Mouse (Mus musculus) intestine, embryonic 14.5 days (tissue): ENCODE measurements around the gene Sbds. TPM values are rescaled to one million over a fixed set of nuclear protein-coding genes. Genes with fewer than 3 reads are reported as not detected.
"Not testable (repeated sequence)": the region's sequence is repeated elsewhere in the genome, so short reads cannot be mapped to it uniquely, and the experiment has no call there.

Source experiments
- ATAC-seq: fragments of 200-750 bp; cut with Nextera tagmentation; replicated peaks from 2 replicates; pipeline ENCODE4 v1.8.0; 2017; ENCODE audit warnings: low read depth, moderate number of reproducible peaks, moderate TSS enrichment, moderate library complexity; ENCODE audit not compliant: low FRiP score, low TSS enrichment
- DNase-seq: peaks from one replicate; pipeline ENCODE4 v3.0.0-alpha.2; 2018; ENCODE audit warnings: low spot score
- H3K27ac ChIP-seq: fragments of 300-500 bp; sonication (generic); 2 replicates; pipeline ENCODE4 v1.5.1; 2014; ENCODE audit warnings: low read depth, mild to moderate bottlenecking, control low read depth
- H3K27me3 ChIP-seq: fragments of 300-500 bp; sonication (generic); replicated peaks from 2 replicates; pipeline ENCODE4 v1.6.1; 2014; ENCODE audit warnings: low read length, control low read depth; ENCODE audit not compliant: control insufficient read depth, insufficient read depth
- H3K36me3 ChIP-seq: fragments of 300-500 bp; sonication (generic); 2 replicates; pipeline ENCODE4 v1.6.1; 2014; ENCODE audit warnings: low read length, control low read depth; ENCODE audit not compliant: control insufficient read depth, insufficient read depth
- H3K4me1 ChIP-seq: fragments of 300-500 bp; sonication (generic); replicated peaks from 2 replicates; pipeline ENCODE4 v1.6.1; 2014; ENCODE audit warnings: low read length, control low read depth, mixed read lengths; ENCODE audit not compliant: control insufficient read depth, insufficient read depth
- H3K4me2 ChIP-seq: fragments of 300-500 bp; sonication (generic); 2 replicates; pipeline ENCODE4 v1.6.1; 2014; ENCODE audit warnings: low read length
- H3K4me3 ChIP-seq: fragments of 300-500 bp; sonication (generic); 2 replicates; pipeline ENCODE4 v1.5.1; 2014; ENCODE audit warnings: low read depth, low read length, control low read depth, mixed read lengths
- H3K9ac ChIP-seq: fragments of 300-500 bp; sonication (generic); 2 replicates; pipeline ENCODE4 v1.6.1; 2014; ENCODE audit warnings: mild to moderate bottlenecking, low read length
- H3K9me3 ChIP-seq: fragments of 300-500 bp; sonication (generic); 2 replicates; pipeline ENCODE4 v1.6.1; 2016; ENCODE audit warnings: low read length, control low read depth; ENCODE audit not compliant: control insufficient read depth
- WGBS: fragments of 180-500 bp; shearing (Covaris S2); extraction: QIAGEN DNeasy Blood & Tissue Kit; methylation state at CpG from one replicate; pipeline ENCODE4 v1.1.7; 2014; 5-methylcytosine and 5-hydroxymethylcytosine counted together
- polyA plus RNA-seq: library from polyadenylated mRNA; unstranded; fragments of >200 nt; fragmentation: Nextera tagmentation; extraction: Ambion mirVana; gene quantifications from 2 replicates; pipeline ENCODE4 v1.2.1, GENCODE M21; 2014

Sbds gene
- polyA plus RNA-seq, 1 experiment from 2014 or later: 60.3 TPM

DNA sequence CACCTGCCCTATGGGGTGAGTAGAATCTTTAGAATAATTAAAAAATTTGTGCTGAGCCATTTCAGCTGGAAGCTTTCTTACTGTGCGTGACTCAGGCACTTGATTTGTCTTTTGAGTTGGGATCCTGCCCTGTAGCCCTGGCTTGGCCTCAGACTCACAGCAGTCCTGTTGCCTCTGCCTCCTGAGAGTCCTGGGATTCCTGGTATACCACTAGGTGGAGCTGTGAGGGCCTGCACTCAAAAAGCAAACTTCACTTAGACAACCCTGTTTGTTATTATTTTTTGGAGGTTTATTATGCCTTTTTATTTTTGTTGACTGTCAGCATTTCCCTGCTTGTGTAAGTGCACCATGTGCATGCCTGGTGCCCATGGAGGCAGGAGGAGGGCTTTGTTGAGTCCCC, 12.0 kb upstream of the Sbds start:
- no peak overlapping the region for H3K27ac ChIP-seq
- no peak for DNase-seq
- H3K9me3 ChIP-seq: no peaks in the 10 kb centered on the region
- no peak overlapping the region for H3K4me2 ChIP-seq
- ATAC-seq: no peak
- no peaks in the 10 kb centered on the region for H3K27me3 ChIP-seq
- peaks cover 69% of the 10 kb centered on the region for H3K36me3 ChIP-seq
- no peaks in the 10 kb centered on the region for H3K4me1 ChIP-seq
- no peak overlapping the region for H3K9ac ChIP-seq
- 79% methylated on average over 1 of the region's 1 CpGs for WGBS
- no peak overlapping the region for H3K4me3 ChIP-seq

DNA sequence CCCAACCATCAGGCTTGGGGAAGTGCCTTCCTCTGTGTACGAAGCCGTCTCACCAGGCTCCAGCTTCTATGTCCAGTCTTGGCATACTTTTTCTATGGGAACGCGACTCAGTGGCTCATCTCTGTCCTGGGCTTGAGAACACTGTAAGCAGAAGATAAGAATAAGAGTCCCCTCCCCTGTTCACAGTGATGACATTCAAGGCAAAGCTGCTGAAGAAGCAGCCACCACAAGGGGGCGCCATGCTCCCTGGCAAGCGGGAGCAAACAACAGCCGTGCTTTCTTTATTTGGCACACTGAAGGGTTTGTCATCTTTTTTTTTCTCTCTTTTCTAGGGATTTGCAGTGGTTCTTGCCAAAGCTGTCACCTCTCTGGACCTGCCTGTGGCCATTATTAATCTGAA, 11.3 kb upstream of the Sbds start:
- Histone ChIP-seq H3K4me2 (no peak overlapping the region), H3K36me3 (peaks cover 67% of the 10 kb centered on the region), H3K4me3 (no peak overlapping the region), H3K9ac (no peak overlapping the region), H3K27ac (no peak overlapping the region), H3K9me3 (no peaks in the 10 kb centered on the region), H3K27me3 (no peaks in the 10 kb centered on the region), H3K4me1 (no peaks in the 10 kb centered on the region)
- ATAC-seq: no peak
- WGBS: 85% methylated on average over 7 of the region's 7 CpGs
- no peak for DNase-seq

DNA sequence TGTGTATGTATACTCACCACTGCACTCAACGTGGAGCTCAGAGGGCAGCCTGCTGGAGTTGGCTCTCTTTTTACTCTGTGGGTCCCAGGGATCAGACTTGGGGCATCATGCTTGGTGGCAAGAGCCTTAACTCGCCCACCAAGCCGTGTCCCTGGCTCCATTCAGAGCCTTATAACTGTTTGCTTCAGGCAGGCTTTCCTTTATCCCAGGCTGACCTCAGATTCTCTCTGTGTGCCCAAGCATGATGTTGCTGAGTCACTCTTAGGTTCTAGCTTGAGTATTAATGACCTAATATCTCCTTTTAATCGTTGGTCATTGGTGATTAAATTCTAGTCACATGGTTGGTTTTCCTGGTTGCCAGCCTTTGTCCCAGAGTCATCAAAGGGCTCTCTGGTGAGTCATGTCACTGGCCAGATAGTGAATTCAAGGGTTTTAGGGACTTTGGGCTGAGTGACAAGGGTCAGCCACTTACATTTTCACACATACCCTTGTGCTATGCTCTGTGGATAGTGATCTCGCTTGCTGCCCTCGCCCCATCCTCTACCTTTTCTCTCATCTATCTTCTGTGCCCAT, 9.2 kb upstream of the Sbds start:
- Histone ChIP-seq H3K4me3 (no peak overlapping the region), H3K9ac (no peak overlapping the region), H3K4me1 (no peaks in the 10 kb centered on the region), H3K9me3 (no peaks in the 10 kb centered on the region), H3K27me3 (no peaks in the 10 kb centered on the region), H3K4me2 (no peak overlapping the region), H3K27ac (no peak overlapping the region), H3K36me3 (peaks cover 49% of the 10 kb centered on the region)
- DNase-seq: no peak
- ATAC-seq: no peak
- WGBS: 91% methylated on average over 6 of the region's 6 CpGs

DNA sequence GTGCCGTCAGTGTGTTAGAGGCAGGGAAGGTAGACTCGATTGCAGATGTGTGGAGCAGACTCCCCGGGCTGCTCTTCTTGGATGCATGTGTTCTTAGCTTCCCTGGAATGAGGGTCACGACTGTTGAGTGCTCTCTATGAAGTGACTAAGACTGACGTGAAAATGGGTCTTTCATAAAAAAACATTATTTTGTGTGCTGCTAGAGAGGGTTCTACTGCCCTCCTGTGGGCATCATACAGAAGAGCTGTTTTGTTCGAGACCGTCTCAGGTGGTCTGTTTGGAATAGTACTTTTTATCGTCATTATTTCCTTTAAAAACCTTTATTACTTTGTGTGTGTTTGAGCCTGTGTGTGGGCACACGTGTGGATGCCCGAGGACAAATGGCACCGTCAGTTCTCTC, 8.1 kb upstream of the Sbds start:
- Histone ChIP-seq H3K36me3 (peaks cover 40% of the 10 kb centered on the region), H3K4me3 (no peak overlapping the region), H3K9me3 (no peaks in the 10 kb centered on the region), H3K27me3 (no peaks in the 10 kb centered on the region), H3K4me1 (no peaks in the 10 kb centered on the region), H3K4me2 (no peak overlapping the region), H3K27ac (no peak overlapping the region), H3K9ac (no peak overlapping the region)
- DNase-seq (no peak), ATAC-seq (no peak)
- WGBS: 75% methylated on average over 11 of the region's 11 CpGs

DNA sequence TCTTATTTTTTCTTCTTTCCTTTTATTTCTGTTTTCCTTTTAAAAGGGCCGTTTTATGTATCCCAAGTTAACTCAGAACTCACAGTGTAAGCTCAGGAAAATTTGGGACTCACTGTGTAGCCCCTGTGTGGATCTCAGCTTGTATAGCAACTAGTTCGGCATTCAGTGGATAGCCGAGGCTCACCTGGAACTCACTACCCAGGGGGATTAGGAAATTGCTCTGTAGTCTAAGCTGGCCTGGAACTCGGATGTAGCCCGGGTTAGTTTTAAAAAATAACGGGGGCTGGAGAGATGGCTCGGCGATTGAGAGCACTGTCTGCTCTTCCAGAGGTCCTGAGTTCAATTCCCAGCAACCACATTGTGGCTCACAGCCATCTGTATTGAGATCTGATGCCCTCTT, 2.0 kb upstream of the Sbds start:
- H3K4me2 ChIP-seq: peak overlapping the region; percentile 80
- peak overlapping the region; percentile 64; the same call in 1 of the 2 replicates for H3K27ac ChIP-seq
- H3K9ac ChIP-seq: peak overlapping the region; percentile 50
- H3K4me3 ChIP-seq: peak overlapping the region; percentile 50
- H3K27me3 ChIP-seq: no peaks in the 10 kb centered on the region
- H3K4me1 ChIP-seq: peaks cover 8% of the 10 kb centered on the region; the same call in 1 of the 2 replicates
- H3K36me3 ChIP-seq: peaks cover 19% of the 10 kb centered on the region
- 7% methylated on average over 8 of the region's 8 CpGs for WGBS
- no peak for ATAC-seq
- H3K9me3 ChIP-seq: no peaks in the 10 kb centered on the region
- no peak for DNase-seq

DNA sequence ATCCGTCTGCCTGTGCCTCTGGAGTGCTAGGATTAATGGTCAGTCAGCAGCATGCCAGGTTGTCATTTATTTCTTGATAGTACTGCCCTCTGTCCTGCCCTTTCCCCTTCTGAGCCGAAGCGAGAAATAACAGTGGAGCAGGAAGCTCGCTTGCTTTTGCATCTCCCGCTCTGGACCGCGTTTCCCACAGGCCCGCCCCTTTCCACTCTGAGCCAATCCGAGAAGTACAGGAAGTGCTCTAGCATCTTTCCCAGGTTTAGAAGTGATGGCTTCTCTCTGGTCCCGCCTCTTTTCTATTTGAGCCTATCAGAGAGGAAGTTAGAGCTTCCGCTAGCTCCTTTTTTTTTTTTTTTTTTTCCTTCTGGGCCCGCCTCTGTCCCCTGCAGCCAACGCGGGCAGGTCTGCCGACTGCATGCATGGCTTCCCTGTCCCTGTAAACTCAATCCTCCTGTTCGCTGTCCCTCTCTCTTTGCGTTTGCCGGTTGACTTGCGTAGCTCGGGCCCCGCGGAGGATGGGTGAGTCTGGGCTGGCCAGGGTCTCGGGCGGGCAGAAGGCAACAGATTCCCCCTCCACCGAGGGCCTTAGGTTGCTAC, 1.4 kb upstream of the Sbds start:
- WGBS: under 1% methylated on average over 25 of the region's 25 CpGs
- Histone ChIP-seq H3K4me3 (peak overlapping the region; percentile 50), H3K27me3 (no peaks in the 10 kb centered on the region), H3K9ac (peak overlapping the region; percentile 50), H3K4me1 (peaks cover 8% of the 10 kb centered on the region; the same call in 1 of the 2 replicates), H3K36me3 (peaks cover 21% of the 10 kb centered on the region), H3K27ac (peak overlapping the region; percentile 67), H3K9me3 (no peaks in the 10 kb centered on the region), H3K4me2 (peak overlapping the region; percentile 80)
- peak; percentile 94 for DNase-seq
- peak; percentile 86 for ATAC-seq

DNA sequence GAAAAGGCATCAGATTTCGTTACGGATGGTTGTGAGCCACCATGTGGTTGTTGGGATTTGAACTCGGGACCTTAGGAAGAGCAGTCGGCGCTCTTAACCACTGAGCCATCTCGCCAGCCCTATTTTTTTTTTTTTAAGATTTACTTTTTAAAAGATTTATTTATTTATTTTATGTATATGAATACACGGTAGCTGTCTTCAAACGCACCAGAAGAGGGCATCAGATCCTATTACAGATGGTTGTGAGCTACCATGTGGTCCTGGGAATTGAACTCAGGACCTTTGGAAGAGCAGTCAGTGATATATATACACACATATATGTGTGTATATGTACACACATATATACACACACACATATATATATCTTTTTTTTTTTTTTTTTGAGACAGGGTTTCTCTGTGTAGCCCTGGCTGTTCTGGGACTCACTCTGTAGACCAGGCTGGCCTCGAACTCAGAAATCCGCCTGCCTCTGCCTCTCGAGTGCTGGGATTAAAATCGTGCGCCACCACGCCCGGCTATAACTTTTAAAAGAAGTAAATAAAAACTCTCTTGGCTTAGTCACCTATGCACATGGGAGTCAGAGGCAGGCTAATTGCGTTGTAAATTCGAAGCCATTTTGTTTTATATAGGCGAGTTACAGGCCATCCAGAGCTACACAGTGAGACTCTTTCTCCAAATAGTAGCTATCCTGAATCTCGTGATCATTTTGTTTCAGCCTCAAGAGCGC, 632 bp upstream of the Sbds start:
- not testable (repeated sequence) for H3K4me1 ChIP-seq, DNase-seq, H3K9me3 ChIP-seq, H3K27me3 ChIP-seq
- Histone ChIP-seq H3K9ac (peak overlapping the region; percentile 38; the same call in 1 of the 2 replicates), H3K4me2 (peak overlapping the region; percentile 80), H3K27ac (peak overlapping the region; percentile 67), H3K36me3 (peaks cover 29% of the 10 kb centered on the region), H3K4me3 (peak overlapping the region; percentile 62)
- 24% methylated on average over 20 of the region's 20 CpGs for WGBS
- ATAC-seq: peak; percentile 16

DNA sequence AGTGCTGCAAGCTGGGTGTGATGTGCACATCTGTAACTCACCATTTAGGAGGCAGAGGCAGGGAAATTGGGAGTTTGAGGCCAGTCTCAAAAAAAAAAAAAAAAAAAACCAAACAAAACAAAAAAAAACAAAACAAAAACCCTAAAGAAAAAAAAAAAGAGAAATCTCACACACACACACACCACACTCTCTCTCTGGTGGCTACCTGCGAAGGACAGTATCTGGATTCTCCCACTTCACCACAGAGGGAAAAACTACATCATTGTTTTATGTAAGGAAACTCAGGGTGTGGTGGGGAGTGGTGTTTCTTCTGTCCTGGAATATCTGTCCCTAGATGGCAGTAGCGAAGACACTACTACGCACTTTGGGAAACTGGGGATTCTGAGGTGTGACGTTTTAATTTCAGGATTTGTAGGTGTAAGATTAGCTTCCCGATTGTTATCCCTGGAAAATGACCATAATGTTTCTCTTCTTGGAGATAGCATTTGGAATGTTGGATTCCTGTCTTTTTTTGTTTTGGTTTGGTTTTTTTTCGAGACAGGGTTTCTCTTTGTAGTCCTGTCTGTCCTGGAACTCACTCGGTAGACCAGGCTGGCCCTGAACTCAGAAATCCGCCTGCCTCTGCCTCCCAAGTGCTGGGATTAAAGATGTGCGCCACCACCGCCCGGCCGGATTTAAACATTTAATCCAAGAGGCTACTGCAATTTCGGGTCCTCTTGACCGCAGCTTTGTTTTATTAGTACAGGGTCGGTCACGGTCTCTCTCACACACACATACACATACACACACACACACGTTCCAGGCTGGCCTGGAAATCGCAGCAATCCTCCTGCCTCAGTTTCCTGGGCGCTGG, 940 bp downstream of the Sbds start:
- Histone ChIP-seq H3K4me1 (peaks cover 8% of the 10 kb centered on the region; the same call in 1 of the 2 replicates), H3K27me3 (no peaks in the 10 kb centered on the region), H3K9ac (peak overlapping the region; percentile 86), H3K9me3 (no peaks in the 10 kb centered on the region), H3K4me2 (peak overlapping the region; percentile 56), H3K27ac (peak overlapping the region; percentile 85), H3K36me3 (peaks cover 45% of the 10 kb centered on the region), H3K4me3 (peak overlapping the region; percentile 62)
- ATAC-seq (no peak; the same call in 1 of the 2 replicates), DNase-seq (no peak)
- 14% methylated on average over 19 of the region's 19 CpGs for WGBS
